Mouse (Mus musculus) G1E (cell line): ENCODE measurements at regions not wholly inside any gene's neighbourhood (a gene's known extent, or its start where the extent isn't known, plus 50 kb on each side); places are given as distances from the start of the nearest gene placed in this dataset.

ENCODE experiments used
- CTCF ChIP-seq: IDR thresholded peaks from 2 replicates; pipeline ENCODE4 v1.5.1; 2012; ENCODE audit warnings: low read depth, low read length, inconsistent platforms, mixed read lengths
- GATA1 ChIP-seq: IDR thresholded peaks from 2 replicates; pipeline ENCODE4 v1.6.1; 2012; ENCODE audit warnings: borderline replicate concordance, low read length, inconsistent platforms, mixed read lengths
- GATA2 ChIP-seq: IDR thresholded peaks from 2 replicates; pipeline ENCODE4 v1.6.1; 2012; ENCODE audit warnings: low read depth, low read length, inconsistent platforms, borderline replicate concordance
- TAL1 ChIP-seq: conservative IDR thresholded peaks from 2 replicates; pipeline ENCODE4 v1.6.1; 2012; ENCODE audit warnings: low read depth, low read length, inconsistent platforms, mixed read lengths

- TF ChIP-seq GATA1 (no peak), CTCF (no peak), TAL1 (no peak), GATA2 (no peak)
These were observed 274.4 kb downstream of the Cbln1 start for GRCm38 (mm10) chr8:87197867-87198536.
